8 mouse cellular contexts compared by ENCODE assay signal in genomic region chr19:25635622-25636244, GRCm38 (mm10). TPM values are rescaled to one million over a fixed set of nuclear protein-coding genes. Genes with fewer than 3 reads are reported as not detected.
DNase-seq lines count a peak whose midpoint lies in the region; ATAC-seq lines count a peak whose summit lies in the region.

No protein-coding gene starts in this region.

- DNase-seq in thymus, postnatal 4 days: peak; percentile 18
- no peak for DNase-seq in thymus, postnatal 10 days (ENCODE audit: low spot score in 2 of 2)
- peak; percentile 82 for DNase-seq in embryo, embryonic 11.5 days (ENCODE audit: low read depth, low spot score)
- DNase-seq in kidney, adult 11 months: peak; percentile 39
- peak; percentile 66 for DNase-seq in left cerebral cortex, postnatal 4 days

- intact Hi-C loops in left cerebral cortex, postnatal 4 days (cut with DNase I): loop anchor here (5.0 kb wide), 1 partner anchor 678 kb away; no protein-coding TSS in a partner anchor

- peak overlapping the region; percentile 34 for H3K4me3 ChIP-seq in midbrain, embryonic 12.5 days
- H3K4me3 ChIP-seq in stomach, embryonic 15.5 days (replicated peaks): peak overlapping the region; percentile 32

- H3K4me2 ChIP-seq in midbrain, embryonic 12.5 days (replicated peaks): peak overlapping the region; percentile 50
- peak overlapping the region; percentile 56 for H3K4me2 ChIP-seq in stomach, embryonic 15.5 days

- H3K27ac ChIP-seq in midbrain, embryonic 12.5 days (replicated peaks): no peak overlapping the region
- H3K27ac ChIP-seq in stomach, embryonic 15.5 days: no peak overlapping the region

- H3K9me3 ChIP-seq in midbrain, embryonic 12.5 days: no peaks in the 10 kb centered on the region
- no peaks in the 10 kb centered on the region for H3K9me3 ChIP-seq in stomach, embryonic 15.5 days

- H3K4me1 ChIP-seq in midbrain, embryonic 12.5 days: 0 out of 2 replicates have a peak, but pooled peaks cover 5% of the 10 kb centered on the region
- no peaks in the 10 kb centered on the region for H3K4me1 ChIP-seq in stomach, embryonic 15.5 days

- no peaks in the 10 kb centered on the region for H3K36me3 ChIP-seq in midbrain, embryonic 12.5 days
- no peaks in the 10 kb centered on the region for H3K36me3 ChIP-seq in stomach, embryonic 15.5 days

- WGBS in midbrain, embryonic 12.5 days: 16% methylated on average over 22 of the region's 22 CpGs
- WGBS in stomach, embryonic 15.5 days: 13% methylated on average over 22 of the region's 22 CpGs

- peak overlapping the region; percentile 50; the same call in 1 of the 2 replicates for H3K9ac ChIP-seq in midbrain, embryonic 12.5 days (replicated peaks)
- H3K9ac ChIP-seq in stomach, embryonic 15.5 days: no peak overlapping the region

- ATAC-seq in granulocyte monocyte progenitor cell, adult 5-6 weeks (replicated peaks; ENCODE audit: poor library complexity, severe bottlenecking): peak; percentile 62
- peak; percentile 60; the same call in 1 of the 2 replicates for ATAC-seq in midbrain, embryonic 12.5 days (ENCODE audit: low FRiP score, low read depth)
- ATAC-seq in stomach, embryonic 15.5 days (ENCODE audit: insufficient read depth, low FRiP score, low read depth): no peak

- peaks cover 3% of the 10 kb centered on the region; the same call in 1 of the 2 replicates for H3K27me3 ChIP-seq in midbrain, embryonic 12.5 days
- no peaks in the 10 kb centered on the region for H3K27me3 ChIP-seq in stomach, embryonic 15.5 days (replicated peaks)

RNA-seq across cellular contexts. Expression of gene Dmrt3, which starts 25.6 kb away (rescaled TPM):
- not detected in 2 replicates for total RNA-seq in granulocyte monocyte progenitor cell, adult 5-6 weeks (2014; fragmentation: Nextera tagmentation)
- not detected in 2 replicates for total RNA-seq in granulocyte monocyte progenitor cell, adult 5-6 weeks (2017)
- total RNA-seq in left cerebral cortex, postnatal 4 days (2021): under 1 TPM; 0.18 to 0.20 TPM
- 1.0 and 2.9 TPM in 2 replicates for polyA plus RNA-seq in midbrain, embryonic 12.5 days (2016; fragmentation: Nextera tagmentation; extraction: Ambion mirVana)
- 0.77 TPM in 2 replicates for polyA plus RNA-seq in stomach, embryonic 15.5 days (2015; fragmentation: Nextera tagmentation; extraction: Ambion mirVana)

RNA-seq across cellular contexts. Expression of gene Dmrt2, which starts 36.5 kb away (rescaled TPM):
- 0.82 TPM in 1 of 2 replicates, not detected in the other for total RNA-seq in granulocyte monocyte progenitor cell, adult 5-6 weeks (2014; fragmentation: Nextera tagmentation)
- not detected in 2 replicates for total RNA-seq in granulocyte monocyte progenitor cell, adult 5-6 weeks (2017)
- 1 to 10 TPM; 1.7 to 3.3 TPM for total RNA-seq in left cerebral cortex, postnatal 4 days (2021)
- 0.22 and 0.29 TPM in 2 replicates for polyA plus RNA-seq in midbrain, embryonic 12.5 days (2016; fragmentation: Nextera tagmentation; extraction: Ambion mirVana)
- 1.2 TPM in 2 replicates for polyA plus RNA-seq in stomach, embryonic 15.5 days (2015; fragmentation: Nextera tagmentation; extraction: Ambion mirVana)

Comparison
In these comparisons a context has a peak if more than half of its experiments do, and no peak if none do; other contexts are left out.
1. DNase-seq: peak in thymus, postnatal 4 days (single experiment), embryo, embryonic 11.5 days (single experiment), kidney, adult 11 months (single experiment) and left cerebral cortex, postnatal 4 days (single experiment); none in thymus, postnatal 10 days (0 of 2).